Mouse (Mus musculus) brain, embryonic 14.5 days (tissue): Measurements from ENCODE around the gene Gphb5.
"Not testable (repeated sequence)": the region's sequence is repeated elsewhere in the genome, so short reads cannot be mapped to it uniquely, and the experiment has no call there.

Experiments
- CTCF ChIP-seq: fragments of 200-500 bp; IDR thresholded peaks from 2 replicates; pipeline ENCODE4 v1.5.1; 2012; ENCODE audit warnings: inconsistent platforms, mild to moderate bottlenecking, moderate library complexity, borderline replicate concordance; ENCODE audit not compliant: insufficient read depth, insufficient read length; ENCODE audit errors: extremely low read depth
- POLR2A ChIP-seq: fragments of 200-500 bp; IDR thresholded peaks from 2 replicates; pipeline ENCODE4 v1.6.1; 2012; ENCODE audit warnings: mild to moderate bottlenecking, inconsistent platforms, borderline replicate concordance; ENCODE audit not compliant: poor library complexity, insufficient read depth, insufficient read length, severe bottlenecking; ENCODE audit errors: extremely low read depth

GRCm38 (mm10) chr12:75432400-75432799 is 15.8 kb upstream of the Gphb5 start:
- TF ChIP-seq CTCF, POLR2A: not testable (repeated sequence)
